Mouse (Mus musculus): ENCODE measurements around the gene Chn2. TPM values are rescaled to one million over a fixed set of nuclear protein-coding genes. Genes with fewer than 3 reads are reported as not detected.

The Chn2 gene
- total RNA-seq, 2 experiments from 2014 or later = 1.0 to 1.3 TPM

GRCm38 (mm10) chr6:54297231-54297630 lies 257.9 kb downstream of the Chn2 start:
- Histone ChIP-seq H3K27ac (peak overlapping the region; percentile 8; the same call in 1 of the 2 replicates), H3K4me3 (no peak overlapping the region)
- no peak for TF ChIP-seq CTCF (IDR thresholded peaks at IDR 0.05)
- no peak for DNase-seq
- intact Hi-C loops (cut with DNase I) = no loop called here

DNA sequence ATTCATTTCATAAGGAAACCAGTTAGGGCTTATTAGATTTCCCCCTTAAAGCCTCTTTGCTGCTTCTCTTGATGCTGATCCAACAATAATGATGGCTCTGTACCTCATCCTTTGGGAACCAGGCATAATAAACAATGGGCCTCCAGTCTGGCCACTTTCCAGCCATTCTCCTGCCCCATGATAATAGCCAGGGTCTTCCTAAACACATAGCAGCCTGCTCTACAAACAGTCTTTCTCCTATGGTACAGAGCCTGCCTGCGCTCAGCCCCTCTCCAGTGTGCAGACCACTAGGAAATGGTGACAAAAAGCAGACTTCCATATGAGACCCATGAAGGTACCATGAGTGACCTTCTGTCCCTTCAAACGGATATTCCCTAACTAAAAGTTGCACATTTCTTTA lies 260.1 kb downstream of the Chn2 start:
- Histone ChIP-seq H3K27ac (peak overlapping the region; percentile 16; the same call in 1 of the 2 replicates), H3K4me3 (no peak overlapping the region)
- peak; percentile 28 for DNase-seq
- intact Hi-C loops (cut with DNase I) = no loop called here
- no peak for TF ChIP-seq CTCF (IDR thresholded peaks at IDR 0.05)

- no peak for TF ChIP-seq CTCF (IDR thresholded peaks at IDR 0.05)
- Histone ChIP-seq H3K4me3 (no peak overlapping the region), H3K27ac (no peak overlapping the region)
- intact Hi-C loops (cut with DNase I) = no loop called here
- no peak for DNase-seq
These were observed 266.4 kb downstream of the Chn2 start for GRCm38 (mm10) chr6:54305777-54306176.

DNA sequence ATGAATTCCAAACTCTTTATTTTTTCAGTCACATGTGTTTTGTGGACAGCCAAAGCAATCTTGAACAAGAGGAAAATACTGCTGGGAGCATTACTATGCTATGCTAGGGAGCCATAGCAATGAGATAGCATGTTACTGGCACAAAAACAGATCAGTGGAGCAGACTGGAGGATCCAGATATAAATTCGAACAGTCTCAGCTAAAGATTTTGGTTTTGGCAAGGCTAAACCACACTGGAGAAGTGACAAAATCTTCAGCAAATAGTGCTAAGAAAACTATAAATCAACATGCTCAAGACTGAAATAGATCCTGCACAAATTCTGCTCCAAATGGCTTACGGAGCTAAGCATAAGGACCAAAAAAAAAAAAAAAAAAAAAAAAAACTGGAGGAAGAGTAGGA lies 273.7 kb downstream of the Chn2 start:
- TF ChIP-seq CTCF (IDR thresholded peaks at IDR 0.05) = no peak
- intact Hi-C loops (cut with DNase I) = no loop called here
- Histone ChIP-seq H3K27ac (no peak overlapping the region), H3K4me3 (no peak overlapping the region)
- no peak for DNase-seq

DNA sequence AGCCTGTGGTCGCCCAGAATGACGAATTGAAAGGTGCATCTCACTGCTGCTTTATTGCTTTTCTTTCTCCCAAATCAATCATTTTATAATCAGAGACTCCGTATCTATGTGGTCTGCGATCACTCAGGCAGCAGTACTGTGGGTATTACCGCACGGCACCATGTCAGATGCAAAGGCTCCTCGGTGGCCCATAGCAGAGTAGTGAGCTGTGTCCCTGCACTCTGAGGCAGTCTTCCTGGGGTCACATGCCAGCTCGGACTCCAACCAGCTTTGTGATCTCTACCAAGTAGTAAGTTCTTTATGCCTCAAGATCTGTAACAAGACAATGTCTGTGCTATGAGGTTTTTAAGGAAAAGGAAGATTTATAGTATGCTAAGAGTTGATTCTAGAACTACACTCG lies 279.3 kb downstream of the Chn2 start:
- DNase-seq = no peak
- Histone ChIP-seq H3K27ac (no peak overlapping the region), H3K4me3 (no peak overlapping the region)
- no peak for TF ChIP-seq CTCF (IDR thresholded peaks at IDR 0.05)
- intact Hi-C loops (cut with DNase I) = no loop called here

DNA sequence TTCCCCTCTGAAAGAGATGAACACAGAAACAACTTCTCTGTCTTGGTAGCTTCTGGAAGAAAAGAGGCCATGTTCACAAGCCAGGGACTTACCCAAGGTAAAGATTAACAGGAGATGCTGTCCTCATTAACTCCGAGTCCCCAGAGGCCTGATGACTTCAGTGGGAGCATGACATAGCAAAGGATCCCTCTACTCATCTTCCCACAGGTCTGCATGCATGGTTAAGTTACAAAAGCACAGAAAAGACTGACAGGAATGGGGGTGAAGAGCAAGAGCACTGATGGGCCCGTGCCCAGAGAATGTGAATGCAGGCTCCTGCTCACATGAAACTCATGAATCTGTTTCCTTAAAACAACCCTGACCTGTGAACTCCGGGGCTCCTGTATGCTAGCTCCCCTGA lies 279.8 kb downstream of the Chn2 start:
- Histone ChIP-seq H3K4me3 (no peak overlapping the region), H3K27ac (no peak overlapping the region)
- intact Hi-C loops (cut with DNase I) = no loop called here
- no peak for DNase-seq
- TF ChIP-seq CTCF (IDR thresholded peaks at IDR 0.05) = no peak

DNA sequence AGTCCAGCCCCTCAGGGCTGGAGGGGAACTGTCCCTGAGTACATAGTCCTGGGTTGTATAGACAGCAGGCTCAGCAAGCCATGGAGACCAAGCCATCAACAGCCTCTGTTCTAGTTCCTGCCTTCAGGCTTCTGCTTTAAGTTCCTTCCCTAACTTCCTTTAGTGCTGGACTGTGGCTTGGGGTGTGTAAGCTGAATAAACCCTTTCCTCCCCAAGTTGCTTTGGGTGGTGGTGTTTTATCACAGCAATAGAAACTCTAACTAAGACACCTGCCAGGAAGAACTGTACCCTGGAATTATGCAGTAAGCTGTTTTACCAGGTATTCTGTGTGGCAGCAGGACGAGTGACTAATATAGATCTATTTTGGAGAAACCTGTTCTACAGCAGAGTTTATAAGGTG lies 280.9 kb downstream of the Chn2 start:
- intact Hi-C loops (cut with DNase I) = no loop called here

GRCm38 (mm10) chr6:54325246-54325885 lies 286.0 kb downstream of the Chn2 start, which contains the start of gene Prr15:
TSS of gene Prr15 (plus strand) at chr6:54325835.
- H3K4me3 ChIP-seq = peak within 1 kb of the TSS; percentile 81

More for the DNA sequence above, 280.9 kb downstream of the Chn2 start:
- Histone ChIP-seq H3K27ac (no peak overlapping the region), H3K4me3 (no peak overlapping the region)
- no peak for TF ChIP-seq CTCF (IDR thresholded peaks at IDR 0.05)
- no peak for DNase-seq

DNA sequence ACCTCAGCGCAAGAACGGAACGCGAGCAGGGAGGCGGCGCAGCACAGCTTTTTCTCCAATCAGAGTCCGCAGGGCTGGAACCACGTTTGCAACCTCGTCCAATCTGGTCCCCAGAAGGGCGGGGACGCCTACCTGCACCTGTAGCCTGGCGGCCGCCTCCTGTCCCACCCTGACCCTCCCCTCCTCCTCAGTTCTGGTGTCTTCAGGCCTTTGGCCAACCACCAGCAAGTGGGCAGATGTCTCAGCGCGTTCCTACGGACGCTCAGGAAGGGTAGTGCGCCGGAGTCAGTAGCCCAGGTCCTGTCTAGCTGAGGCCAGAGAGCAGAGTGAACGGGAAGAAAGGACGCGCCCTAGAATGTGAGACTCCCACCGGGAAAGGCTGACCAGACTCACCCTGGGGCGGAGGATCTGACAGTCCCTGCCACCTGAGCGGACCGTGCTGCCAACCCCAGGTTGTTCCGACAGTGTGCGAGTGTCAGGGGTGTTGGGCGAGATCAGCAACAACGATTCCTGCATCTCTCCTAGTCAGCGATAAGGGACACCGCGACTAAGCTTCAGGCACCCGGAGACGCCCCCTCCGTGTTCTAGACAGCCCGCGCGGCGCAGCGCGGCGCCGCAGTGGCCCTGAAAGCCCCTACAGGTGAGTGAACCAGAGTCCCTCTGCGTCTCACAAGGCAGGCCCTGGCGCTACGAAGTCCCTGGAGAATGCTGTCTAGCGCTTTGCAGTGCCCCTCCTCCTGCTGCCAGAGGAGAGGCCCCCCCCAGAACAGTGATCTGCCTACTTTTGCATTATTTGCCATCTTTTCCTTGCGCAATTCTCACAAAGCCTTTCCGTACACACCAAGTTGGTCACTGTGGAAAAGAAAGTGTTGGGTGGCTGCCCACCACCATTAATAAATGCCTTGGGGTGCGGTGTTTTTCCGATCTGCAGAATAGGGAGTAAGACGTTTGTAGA lies 287.6 kb downstream of the Chn2 start:
- peak; percentile 72 for DNase-seq
- peak overlapping the region; percentile 63 for H3K27ac ChIP-seq
- intact Hi-C loops (cut with DNase I) = loop anchor here (5.0 kb wide), 1 partner anchor 75 kb away; no protein-coding TSS in a partner anchor

More at GRCm38 (mm10) chr6:54325246-54325885, 286.0 kb downstream of the Chn2 start, which contains the start of gene Prr15:
- DNase-seq = no peak
- no peak for TF ChIP-seq CTCF (IDR thresholded peaks at IDR 0.05)
- peak within 1 kb of the TSS; percentile 63 for H3K27ac ChIP-seq
- intact Hi-C loops (cut with DNase I) = loop anchor here (5.0 kb wide), 1 partner anchor 73 kb away; no protein-coding TSS in a partner anchor

GRCm38 (mm10) chr6:54327626-54328003 lies 288.3 kb downstream of the Chn2 start:
- peak; percentile 74 for DNase-seq
- TF ChIP-seq CTCF (IDR thresholded peaks at IDR 0.05) = no peak
- Histone ChIP-seq H3K4me3 (peak overlapping the region; percentile 81), H3K27ac (peak overlapping the region; percentile 63)
- intact Hi-C loops (cut with DNase I) = loop anchor here (5.0 kb wide), 1 partner anchor 75 kb away; no protein-coding TSS in a partner anchor

More for the DNA sequence above, 287.6 kb downstream of the Chn2 start:
- no peak for TF ChIP-seq CTCF (IDR thresholded peaks at IDR 0.05)
- H3K4me3 ChIP-seq = peak overlapping the region; percentile 81

DNA sequence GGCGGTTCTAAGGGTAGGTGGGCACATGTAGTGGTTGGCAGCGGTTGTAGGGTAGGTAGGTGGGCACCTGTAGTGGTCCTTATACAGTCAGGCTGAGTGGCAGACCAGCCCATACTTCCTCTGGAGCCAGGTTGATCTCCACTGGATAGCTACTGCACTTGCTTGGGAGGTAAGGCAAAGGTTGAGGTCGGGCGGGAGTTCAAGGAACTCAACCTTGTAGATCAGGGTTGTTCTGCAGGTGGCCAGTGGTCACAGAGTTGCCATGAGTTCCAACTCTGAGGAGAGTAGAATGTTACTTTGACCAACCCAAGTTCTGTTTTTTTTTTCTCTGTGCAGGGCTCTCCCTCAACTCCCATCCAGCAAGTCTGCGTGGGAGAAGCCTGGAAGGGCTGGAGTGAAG lies 289.4 kb downstream of the Chn2 start:
- no peak for DNase-seq
- Histone ChIP-seq H3K27ac (no peak overlapping the region), H3K4me3 (no peak overlapping the region)
- intact Hi-C loops (cut with DNase I) = loop anchor here (5.0 kb wide), 1 partner anchor 76 kb away; no protein-coding TSS in a partner anchor
- no peak for TF ChIP-seq CTCF (IDR thresholded peaks at IDR 0.05)

DNA sequence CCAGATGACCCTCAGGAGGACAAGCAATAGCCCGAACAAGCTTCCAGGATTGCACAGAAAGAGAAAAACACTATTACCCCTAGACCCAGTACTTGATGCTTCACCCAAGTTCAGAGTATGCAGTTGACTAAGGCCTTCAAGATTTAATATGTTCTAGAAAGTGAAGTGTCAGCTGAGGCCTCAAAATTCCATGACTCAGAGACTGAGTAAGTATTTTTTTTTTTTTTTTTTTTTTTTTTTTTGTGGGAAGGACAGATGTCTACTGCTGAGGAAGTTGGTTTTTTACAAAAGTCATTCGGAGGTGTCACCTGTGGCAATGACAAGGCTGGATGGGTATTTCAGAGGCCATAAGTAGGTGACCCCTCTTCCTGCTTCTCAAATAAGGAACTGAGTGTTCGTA lies 290.2 kb downstream of the Chn2 start:
- H3K27ac ChIP-seq = no peak overlapping the region
- intact Hi-C loops (cut with DNase I) = loop anchor here (5.0 kb wide), 1 partner anchor 77 kb away; no protein-coding TSS in a partner anchor
- no peak for DNase-seq
- no peak for TF ChIP-seq CTCF (IDR thresholded peaks at IDR 0.05)
- H3K4me3 ChIP-seq = no peak overlapping the region

GRCm38 (mm10) chr6:54330166-54330565 lies 290.8 kb downstream of the Chn2 start:
- TF ChIP-seq CTCF (IDR thresholded peaks at IDR 0.05) = no peak
- no peak overlapping the region for H3K4me3 ChIP-seq
- no peak overlapping the region for H3K27ac ChIP-seq
- intact Hi-C loops (cut with DNase I) = no loop called here
- no peak for DNase-seq
